Mouse (Mus musculus) intestine, embryonic 16.5 days (tissue): ENCODE measurements around the gene Tpst1. TPM values are rescaled to one million over a fixed set of nuclear protein-coding genes. Genes with fewer than 3 reads are reported as not detected.

Source experiments
- ATAC-seq: fragments of 200-750 bp; cut with Nextera tagmentation; 2 replicates; pipeline ENCODE4 v1.8.0; 2017; ENCODE audit warnings: moderate TSS enrichment, moderate library complexity
- H3K27ac ChIP-seq: fragments of 300-500 bp; sonication (generic); 2 replicates; pipeline ENCODE4 v1.5.1; 2014; ENCODE audit warnings: mild to moderate bottlenecking, low read length
- H3K27me3 ChIP-seq: fragments of 300-500 bp; sonication (generic); replicated peaks from 2 replicates; pipeline ENCODE4 v1.6.1; 2014; ENCODE audit warnings: low read length, control low read depth, mixed read lengths; ENCODE audit not compliant: control insufficient read depth, insufficient read depth
- H3K36me3 ChIP-seq: fragments of 300-500 bp; sonication (generic); 2 replicates; pipeline ENCODE4 v1.6.1; 2014; ENCODE audit warnings: low read length, control low read depth; ENCODE audit not compliant: control insufficient read depth, insufficient read depth
- H3K4me1 ChIP-seq: fragments of 300-500 bp; sonication (generic); 2 replicates; pipeline ENCODE4 v1.6.1; 2014; ENCODE audit warnings: low read length, control low read depth, mixed read lengths; ENCODE audit not compliant: control insufficient read depth, insufficient read depth
- H3K4me2 ChIP-seq: fragments of 300-500 bp; sonication (generic); 2 replicates; pipeline ENCODE4 v1.6.1; 2014; ENCODE audit warnings: low read depth, low read length, control low read depth
- H3K4me3 ChIP-seq: fragments of 300-500 bp; sonication (generic); 2 replicates; pipeline ENCODE4 v1.5.1; 2014; ENCODE audit warnings: mild to moderate bottlenecking, low read length
- H3K9ac ChIP-seq: fragments of 300-500 bp; sonication (generic); 2 replicates; pipeline ENCODE4 v1.6.1; 2014; ENCODE audit warnings: low read depth, low read length
- H3K9me3 ChIP-seq: fragments of 300-500 bp; sonication (generic); 2 replicates; pipeline ENCODE4 v1.6.1; 2016; ENCODE audit warnings: low read length, control low read depth; ENCODE audit not compliant: control insufficient read depth
- WGBS: fragments of 180-500 bp; shearing (Covaris S2); extraction: QIAGEN DNeasy Blood & Tissue Kit; methylation state at CpG from one replicate; pipeline ENCODE4 v1.1.7; 2014; 5-methylcytosine and 5-hydroxymethylcytosine counted together
- polyA plus RNA-seq: library from polyadenylated mRNA; unstranded; fragments of >200 nt; fragmentation: Nextera tagmentation; extraction: Ambion mirVana; gene quantifications from 2 replicates; pipeline ENCODE4 v1.2.1, GENCODE M21; 2015

Tpst1 gene
- polyA plus RNA-seq, 1 experiment from 2014 or later = 51.7 TPM

DNA sequence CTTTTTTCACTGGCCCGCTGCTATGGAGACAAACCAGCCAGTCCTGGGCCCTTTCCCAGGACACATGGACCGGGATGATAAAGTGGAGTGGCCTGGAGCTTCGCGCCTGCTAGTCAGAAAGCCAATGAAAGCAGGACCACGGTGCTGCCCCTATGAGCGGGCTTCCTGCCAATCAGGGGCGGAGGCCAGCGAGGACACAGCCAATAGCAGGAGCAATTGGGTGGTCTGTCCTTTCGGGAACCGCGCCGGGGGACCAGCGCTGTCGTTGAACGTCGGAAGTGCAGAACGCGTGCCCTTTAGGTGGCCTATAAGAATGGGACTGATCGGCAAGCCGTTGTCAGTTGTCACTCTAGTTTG lies 70.8 kb downstream of the Tpst1 start:
- peak; percentile 47 for ATAC-seq
- H3K36me3 ChIP-seq = no peaks in the 10 kb centered on the region
- peak overlapping the region; percentile 70 for H3K4me3 ChIP-seq
- WGBS = 3% methylated on average over 20 of the region's 20 CpGs
- H3K4me1 ChIP-seq = peaks cover 11% of the 10 kb centered on the region
- H3K9ac ChIP-seq = peak overlapping the region; percentile 51
- no peaks in the 10 kb centered on the region for H3K9me3 ChIP-seq
- peak overlapping the region; percentile 95 for H3K4me2 ChIP-seq
- H3K27me3 ChIP-seq = no peaks in the 10 kb centered on the region
- H3K27ac ChIP-seq = peak overlapping the region; percentile 57; the same call in 1 of the 2 replicates

DNA sequence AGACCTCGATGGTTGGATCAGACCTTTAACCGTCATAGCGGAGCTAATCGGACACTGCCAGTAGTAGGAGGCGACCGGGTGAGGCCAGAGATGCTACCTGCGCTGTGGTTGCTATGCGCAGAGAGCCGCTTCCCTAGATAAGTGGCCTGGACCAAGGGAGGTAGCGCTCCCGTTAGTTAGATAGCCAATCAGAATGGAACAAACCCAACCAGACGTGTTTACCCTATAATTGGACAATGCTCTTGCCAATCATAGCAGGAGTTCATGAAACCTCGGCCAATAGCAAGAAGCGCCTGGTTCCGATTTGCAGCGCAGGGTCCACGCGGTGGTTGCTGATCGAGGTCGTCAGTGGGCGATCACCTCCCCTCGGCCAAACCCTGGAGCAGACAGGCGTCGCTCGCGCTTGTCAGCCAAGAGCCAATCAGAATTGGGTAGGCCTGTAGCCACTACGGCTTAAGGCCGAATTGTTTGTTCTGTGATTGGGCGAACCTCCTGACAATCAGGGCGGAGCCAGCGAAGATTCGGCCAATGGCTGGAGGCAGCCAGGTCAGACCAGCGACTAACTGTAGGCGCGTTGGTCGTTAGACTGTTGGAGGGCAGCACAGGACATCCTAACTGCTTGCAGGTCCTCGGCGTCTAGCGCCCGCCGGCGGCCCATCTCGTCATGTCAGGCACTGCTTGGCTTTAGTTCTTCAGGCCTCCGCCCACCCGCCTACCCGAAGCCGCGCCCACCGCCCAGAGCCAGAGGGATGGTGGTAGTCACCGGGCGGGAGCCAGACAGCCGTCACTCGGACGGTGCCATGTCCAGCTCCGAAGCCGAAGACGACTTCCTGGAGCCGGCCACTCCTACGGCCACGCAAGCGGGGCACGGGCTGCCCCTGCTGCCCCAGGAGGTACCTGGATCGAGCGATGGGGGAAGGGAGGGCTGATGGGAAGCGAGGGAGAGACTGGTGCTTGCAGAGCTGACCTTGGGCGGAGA lies 71.5 kb downstream of the Tpst1 start, which contains the start of gene Kctd7:
Gene Kctd7 (plus strand): TSS at position 528 of the 979 bp plus-strand sequence.
- WGBS = under 1% methylated on average over 66 of the region's 66 CpGs
- ATAC-seq = peak; percentile 99
- H3K36me3 ChIP-seq = no peaks in the 10 kb centered on the region
- H3K9me3 ChIP-seq = no peaks in the 10 kb centered on the region
- H3K4me2 ChIP-seq = peak within 1 kb of the TSS; percentile 95
- H3K27me3 ChIP-seq = no peaks in the 10 kb centered on the region
- peak within 1 kb of the TSS; percentile 70 for H3K4me3 ChIP-seq
- peak within 1 kb of the TSS; percentile 61 for H3K27ac ChIP-seq
- peak within 1 kb of the TSS; percentile 79 for H3K9ac ChIP-seq
- H3K4me1 ChIP-seq = peaks cover 11% of the 10 kb centered on the region

DNA sequence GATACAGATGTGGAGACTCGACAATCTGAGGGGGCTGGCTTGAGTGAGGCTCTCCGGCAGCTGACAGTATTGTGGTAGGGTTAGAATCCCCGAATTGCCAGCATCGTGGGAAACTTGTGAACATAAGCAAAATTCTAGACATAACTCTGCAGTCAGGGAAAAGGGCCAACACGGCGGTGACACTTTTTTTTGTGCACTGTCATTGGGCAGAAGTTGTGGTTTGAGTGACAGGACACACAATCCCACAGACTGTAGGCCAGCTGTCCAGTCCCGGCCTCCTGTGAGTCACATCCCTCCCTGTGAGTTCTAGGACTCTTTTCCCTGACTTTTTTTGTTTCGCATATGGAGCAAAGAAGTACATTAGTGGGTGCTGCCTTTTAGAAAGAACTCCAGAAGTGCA lies 72.8 kb downstream of the Tpst1 start:
- ATAC-seq = no peak

DNA sequence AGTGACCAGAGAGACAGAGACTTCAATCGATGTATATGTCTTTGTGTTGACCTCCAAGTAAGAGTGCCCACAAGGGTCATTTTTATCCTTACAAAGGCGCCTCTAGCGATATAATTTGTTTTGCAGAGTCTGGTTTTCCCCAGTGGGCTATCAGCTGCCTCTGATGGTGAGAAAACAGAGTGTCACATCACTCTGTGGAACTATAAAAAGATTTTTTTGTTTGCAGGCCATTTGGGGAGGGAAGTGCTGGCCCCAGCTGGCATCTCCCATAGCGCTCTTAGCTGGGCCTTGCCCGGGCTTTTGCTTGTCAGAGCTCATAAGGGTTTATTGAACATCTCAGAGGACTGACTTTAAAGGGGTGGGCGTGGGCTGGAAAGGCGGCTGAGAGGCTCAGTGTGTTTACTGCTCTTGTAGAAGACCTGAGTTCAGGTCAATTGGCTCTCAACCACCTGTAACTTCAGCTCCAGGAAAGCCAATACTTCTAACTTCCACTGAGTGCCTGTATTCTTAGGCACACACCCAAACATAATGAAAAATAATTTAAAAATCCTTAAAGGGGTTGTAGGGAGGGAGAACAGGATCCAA lies 76.7 kb downstream of the Tpst1 start:
- Histone ChIP-seq H3K4me3 (no peak overlapping the region), H3K4me1 (peaks cover 5% of the 10 kb centered on the region), H3K4me2 (no peak overlapping the region), H3K9ac (no peak overlapping the region), H3K27me3 (no peaks in the 10 kb centered on the region), H3K27ac (no peak overlapping the region), H3K9me3 (no peaks in the 10 kb centered on the region), H3K36me3 (no peaks in the 10 kb centered on the region)
- 70% methylated on average over 7 of the region's 7 CpGs for WGBS
- ATAC-seq = no peak

More for the DNA sequence above, 72.8 kb downstream of the Tpst1 start:
- Histone ChIP-seq H3K9ac (no peak overlapping the region), H3K36me3 (no peaks in the 10 kb centered on the region), H3K4me3 (no peak overlapping the region), H3K4me1 (peaks cover 11% of the 10 kb centered on the region), H3K27ac (no peak overlapping the region), H3K9me3 (no peaks in the 10 kb centered on the region), H3K4me2 (peak overlapping the region; percentile 95; the same call in 1 of the 2 replicates), H3K27me3 (no peaks in the 10 kb centered on the region)
- WGBS = 79% methylated on average over 8 of the region's 8 CpGs

DNA sequence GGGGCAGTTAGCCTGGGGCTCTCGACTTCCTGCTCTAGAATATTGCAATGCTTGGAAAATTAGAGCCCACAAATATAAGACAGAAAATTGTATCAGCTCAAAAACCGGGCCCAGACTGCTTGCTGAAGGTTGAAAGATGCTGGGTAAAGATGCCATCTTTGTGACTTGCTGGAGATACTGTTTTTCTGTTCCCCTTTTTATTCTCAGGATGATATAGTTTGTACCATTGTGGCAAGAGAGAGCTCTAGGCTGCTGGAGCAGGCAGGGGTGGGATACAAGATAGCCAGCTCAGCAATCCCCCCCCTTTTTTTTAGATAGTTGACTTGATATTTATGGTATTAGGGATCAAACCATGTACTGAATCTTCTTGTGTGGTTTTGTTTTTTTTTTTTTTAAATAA lies 81.2 kb downstream of the Tpst1 start:
- H3K4me2 ChIP-seq = no peak overlapping the region
- H3K9ac ChIP-seq = no peak overlapping the region
- no peak overlapping the region for H3K27ac ChIP-seq
- H3K9me3 ChIP-seq = no peaks in the 10 kb centered on the region
- WGBS = 87% methylated on average over 2 of the region's 2 CpGs
- ATAC-seq = no peak
- H3K4me1 ChIP-seq = no peaks in the 10 kb centered on the region
- no peaks in the 10 kb centered on the region for H3K36me3 ChIP-seq
- no peaks in the 10 kb centered on the region for H3K27me3 ChIP-seq
- no peak overlapping the region for H3K4me3 ChIP-seq

DNA sequence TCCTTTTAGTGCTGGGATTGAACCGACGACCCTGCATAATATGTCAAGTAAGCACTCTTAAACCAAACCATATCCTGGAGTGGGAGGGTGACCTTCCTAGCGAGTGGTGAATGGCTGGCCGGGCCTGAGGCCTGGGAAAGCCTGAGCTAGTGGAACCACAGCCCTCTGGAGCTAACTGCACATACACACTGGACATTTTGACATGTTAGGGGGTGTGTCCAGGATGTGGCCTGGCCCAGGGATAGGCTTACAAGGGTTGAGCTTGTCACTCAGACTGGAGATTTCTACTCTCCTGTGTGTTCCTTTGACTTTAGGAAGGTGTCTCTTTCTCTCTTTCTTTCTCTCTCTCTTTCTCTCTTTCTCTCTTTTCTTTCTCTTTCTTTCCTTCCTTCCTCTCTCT lies 85.4 kb downstream of the Tpst1 start:
- ATAC-seq = no peak
- Histone ChIP-seq H3K36me3 (no peaks in the 10 kb centered on the region), H3K9ac (no peak overlapping the region), H3K27me3 (no peaks in the 10 kb centered on the region), H3K9me3 (no peaks in the 10 kb centered on the region), H3K4me2 (no peak overlapping the region), H3K4me3 (no peak overlapping the region), H3K4me1 (no peaks in the 10 kb centered on the region), H3K27ac (no peak overlapping the region)
- 74% methylated on average over 4 of the region's 4 CpGs for WGBS

DNA sequence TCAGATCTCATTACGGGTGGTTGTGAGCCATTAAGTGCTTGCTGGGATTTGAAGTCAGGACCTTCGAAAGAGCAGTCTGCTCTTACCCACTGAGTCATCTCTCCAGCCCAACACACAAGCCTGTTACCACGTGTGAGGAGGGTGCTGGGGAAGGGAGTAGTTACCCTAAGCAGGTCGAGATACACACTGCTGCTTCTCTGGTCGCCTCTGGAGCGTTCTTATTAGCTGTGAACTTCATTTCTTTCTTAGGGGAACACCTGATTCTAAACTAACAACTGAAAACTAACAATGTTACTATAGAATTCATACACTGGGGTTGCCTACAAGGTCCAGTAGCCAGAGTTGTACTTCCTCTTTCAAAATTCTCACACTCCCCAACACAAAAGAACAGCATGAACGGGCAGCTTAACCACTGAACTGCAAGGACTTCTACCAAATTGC lies 86.7 kb downstream of the Tpst1 start:
- no peaks in the 10 kb centered on the region for H3K36me3 ChIP-seq
- H3K27me3 ChIP-seq = no peaks in the 10 kb centered on the region
- H3K27ac ChIP-seq = no peak overlapping the region
- no peak overlapping the region for H3K4me3 ChIP-seq
- no peak overlapping the region for H3K4me2 ChIP-seq
- no peak for ATAC-seq
- 62% methylated on average over 7 of the region's 7 CpGs for WGBS
- no peaks in the 10 kb centered on the region for H3K9me3 ChIP-seq
- no peak overlapping the region for H3K9ac ChIP-seq
- no peaks in the 10 kb centered on the region for H3K4me1 ChIP-seq

DNA sequence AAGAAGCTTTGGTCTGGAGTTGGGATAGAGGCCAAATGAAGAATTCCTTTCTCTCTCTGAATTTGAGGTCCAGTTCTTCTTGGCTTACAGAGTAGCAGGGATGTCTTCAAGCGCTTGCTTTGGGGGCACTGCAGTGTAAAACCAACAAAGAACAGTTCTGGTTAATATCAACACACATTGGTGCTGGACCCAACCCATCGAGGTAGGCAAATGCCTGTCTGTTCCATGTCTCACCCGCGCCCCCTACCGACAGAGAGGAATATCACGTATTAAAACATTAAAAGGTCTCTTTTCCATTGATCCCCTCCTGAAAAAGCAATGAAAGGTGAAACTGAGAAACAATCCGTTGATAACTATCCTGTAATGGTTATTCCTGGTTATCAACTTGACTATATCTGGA lies 90.5 kb downstream of the Tpst1 start:
- H3K9me3 ChIP-seq = no peaks in the 10 kb centered on the region
- 4% methylated on average over 7 of the region's 7 CpGs for WGBS
- no peak overlapping the region for H3K27ac ChIP-seq
- no peaks in the 10 kb centered on the region for H3K36me3 ChIP-seq
- ATAC-seq = peak; percentile 75
- no peak overlapping the region for H3K4me3 ChIP-seq
- no peaks in the 10 kb centered on the region for H3K4me1 ChIP-seq
- H3K27me3 ChIP-seq = no peaks in the 10 kb centered on the region
- H3K9ac ChIP-seq = no peak overlapping the region
- no peak overlapping the region for H3K4me2 ChIP-seq

DNA sequence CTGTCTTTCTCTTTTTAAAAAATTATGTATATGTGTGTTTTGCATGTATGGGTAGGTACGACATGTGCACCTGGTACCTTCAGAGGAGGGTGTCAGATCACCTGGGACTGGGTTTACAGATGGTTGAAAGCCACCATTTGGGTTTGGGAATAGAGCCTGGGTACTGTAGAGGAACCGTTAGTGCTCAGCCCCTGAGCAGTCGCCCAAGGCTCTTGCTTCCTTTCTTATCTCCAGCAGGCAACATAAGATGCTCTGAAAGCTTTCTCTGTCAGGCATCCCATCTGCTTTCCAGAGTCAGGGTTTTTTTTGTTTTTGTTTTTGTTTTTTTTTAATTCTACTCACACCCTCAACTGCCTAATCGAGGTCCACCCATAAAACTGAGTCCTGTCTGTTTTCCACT lies 92.1 kb downstream of the Tpst1 start:
- no peaks in the 10 kb centered on the region for H3K4me1 ChIP-seq
- H3K9me3 ChIP-seq = no peaks in the 10 kb centered on the region
- H3K9ac ChIP-seq = no peak overlapping the region
- WGBS = 63% methylated on average over 4 of the region's 4 CpGs
- H3K36me3 ChIP-seq = no peaks in the 10 kb centered on the region
- H3K27me3 ChIP-seq = no peaks in the 10 kb centered on the region
- ATAC-seq = no peak
- H3K4me2 ChIP-seq = no peak overlapping the region
- no peak overlapping the region for H3K27ac ChIP-seq
- H3K4me3 ChIP-seq = no peak overlapping the region
